Mouse (Mus musculus): Measurements from ENCODE around the gene Ptges.
"Not testable (repeated sequence)": the region's sequence is repeated elsewhere in the genome, so short reads cannot be mapped to it uniquely, and the experiment has no call there.

Gene Ptges

GRCm38 (mm10) chr2:30927844-30928628, 1.6 kb downstream of the Ptges start:
- peak; percentile 87 for DNase-seq

GRCm38 (mm10) chr2:30927151-30927781, 2.4 kb downstream of the Ptges start:
- DNase-seq, result peak in 1 of 2 experiments; percentile 13

- no peak for DNase-seq
Observed at GRCm38 (mm10) chr2:30926381-30926780, 3.3 kb downstream of the Ptges start.

- no peak for DNase-seq
Observed at GRCm38 (mm10) chr2:30925181-30925580, 4.5 kb downstream of the Ptges start.

GRCm38 (mm10) chr2:30923099-30923498, 6.6 kb downstream of the Ptges start:
- DNase-seq, result no peak

- no peak for DNase-seq
Observed at GRCm38 (mm10) chr2:30920216-30920615, 9.4 kb downstream of the Ptges start.

GRCm38 (mm10) chr2:30918780-30919329, 10.8 kb downstream of the Ptges start:
- no peak for DNase-seq

GRCm38 (mm10) chr2:30918126-30918525, 11.5 kb downstream of the Ptges start:
- no peak for DNase-seq

- no peak for DNase-seq
Observed at GRCm38 (mm10) chr2:30917649-30918048, 12.0 kb downstream of the Ptges start.

GRCm38 (mm10) chr2:30915933-30916332, 13.7 kb downstream of the Ptges start:
- DNase-seq, result not testable (repeated sequence)

GRCm38 (mm10) chr2:30915376-30915775, 14.3 kb downstream of the Ptges start:
- no peak for DNase-seq

- DNase-seq, result no peak
Observed at GRCm38 (mm10) chr2:30914836-30915235, 14.8 kb downstream of the Ptges start.

GRCm38 (mm10) chr2:30913022-30913421, 16.6 kb downstream of the Ptges start:
- DNase-seq, result no peak

GRCm38 (mm10) chr2:30912291-30912773, 17.3 kb downstream of the Ptges start:
- no peak for DNase-seq

- DNase-seq, result no peak
Observed at GRCm38 (mm10) chr2:30906641-30907040, 23.0 kb downstream of the Ptges start.

GRCm38 (mm10) chr2:30905906-30906305, 23.8 kb downstream of the Ptges start:
- DNase-seq, result no peak

GRCm38 (mm10) chr2:30904991-30905390, 24.7 kb downstream of the Ptges start:
- peak; percentile 33 to 36 for DNase-seq

- DNase-seq, result no peak
Observed at GRCm38 (mm10) chr2:30904231-30904630, 25.4 kb downstream of the Ptges start.

- DNase-seq, result no peak
Observed at GRCm38 (mm10) chr2:30902726-30903722, 26.6 kb downstream of the Ptges start.

GRCm38 (mm10) chr2:30902256-30902655, 27.4 kb downstream of the Ptges start:
- no peak for DNase-seq

- no peak for DNase-seq
Observed at GRCm38 (mm10) chr2:30901646-30902160, 28.0 kb downstream of the Ptges start.

- DNase-seq, result no peak
Observed at GRCm38 (mm10) chr2:30899397-30900069, 30.1 kb downstream of the Ptges start.
